Mouse (Mus musculus) adrenal gland, postnatal 14 days (tissue): ENCODE results near the gene Tspear. TPM values are rescaled to one million over a fixed set of nuclear protein-coding genes. Genes with fewer than 3 reads are reported as not detected.
A peak's percentile ranks its signal among the peaks of the same experiment; 100 is the strongest.
"Not testable (repeated sequence)": the region's sequence is repeated elsewhere in the genome, so short reads cannot be mapped to it uniquely, and the experiment has no call there.

Experiments used
- DNase-seq: peaks from one replicate; pipeline ENCODE4 v3.0.0; 2021; ENCODE audit warnings: mixed read lengths
- total RNA-seq: library from RNA; stranded (reverse); gene quantifications from 2 replicates; pipeline ENCODE4 v1.2.3, GENCODE M21; 2021

The Tspear gene
- total RNA-seq, 1 experiment from 2014 or later: not detected

DNA sequence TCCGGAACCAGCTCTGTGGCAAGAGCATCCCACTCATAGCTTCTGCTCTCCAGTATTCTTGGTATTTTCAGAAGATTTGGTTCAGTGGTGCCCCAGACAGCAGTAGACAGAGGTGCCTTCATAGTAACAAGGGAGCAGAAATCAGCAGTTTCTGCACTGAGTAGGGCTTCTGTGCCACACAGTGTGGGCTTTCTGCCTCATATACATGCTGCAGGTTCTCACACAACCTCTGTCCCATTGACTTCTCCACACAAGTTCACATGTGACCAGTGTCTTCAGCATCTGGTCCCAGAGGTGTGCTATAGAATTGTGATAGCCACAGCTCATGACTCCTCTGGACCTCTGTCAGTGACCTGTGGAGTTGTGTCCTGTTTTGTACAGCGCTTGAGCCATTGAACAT lies 102.3 kb downstream of the Tspear start:
- no peak for DNase-seq

DNA sequence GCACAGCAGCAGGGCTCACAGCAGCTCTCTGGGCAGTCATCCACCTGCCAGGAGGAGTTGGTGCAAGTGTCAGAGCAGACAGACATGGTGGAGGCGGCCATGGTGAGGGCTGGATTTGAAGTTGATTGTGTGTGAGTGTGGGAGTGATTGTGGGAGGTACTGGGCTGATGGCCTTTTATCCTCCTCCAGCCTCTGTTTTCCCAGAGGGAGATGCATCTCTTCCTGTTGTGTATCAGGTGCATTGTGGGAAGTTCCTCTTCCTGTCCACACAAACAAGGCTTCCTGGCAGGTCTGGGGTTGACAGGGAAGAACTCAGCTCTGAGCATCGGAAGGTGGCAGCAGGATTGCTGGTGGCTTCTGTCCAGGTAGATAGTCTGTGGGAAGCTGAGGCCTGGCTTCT lies 108.6 kb downstream of the Tspear start, which contains the start of gene Gm9639:
Gene Gm9639, minus strand, starts transcription at position 101 of the 400 bp plus-strand sequence.
- DNase-seq: no peak

DNA sequence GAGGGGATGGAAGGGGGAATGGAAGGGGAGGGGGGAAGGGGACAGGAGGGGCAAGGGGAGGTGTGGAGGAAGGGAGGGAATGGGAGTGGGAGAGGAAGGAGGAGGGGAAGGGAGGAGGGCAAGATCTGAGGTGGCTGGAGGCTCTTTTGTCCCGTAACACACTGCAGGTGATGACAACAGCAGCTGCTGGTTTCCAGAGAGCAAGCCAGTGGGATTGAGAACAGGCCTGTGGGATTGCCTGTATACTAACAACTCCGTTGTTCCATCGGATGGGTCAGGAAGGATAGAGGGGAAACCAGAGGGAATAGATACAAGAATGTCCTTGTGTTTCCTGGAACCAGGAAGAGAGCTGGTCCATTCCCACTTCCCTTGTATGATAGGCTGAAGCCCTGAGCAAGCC lies 111.3 kb downstream of the Tspear start:
- no peak for DNase-seq

GRCm38 (mm10) chr10:77798164-77798920 lies 112.0 kb downstream of the Tspear start:
- not testable (repeated sequence) for DNase-seq

DNA sequence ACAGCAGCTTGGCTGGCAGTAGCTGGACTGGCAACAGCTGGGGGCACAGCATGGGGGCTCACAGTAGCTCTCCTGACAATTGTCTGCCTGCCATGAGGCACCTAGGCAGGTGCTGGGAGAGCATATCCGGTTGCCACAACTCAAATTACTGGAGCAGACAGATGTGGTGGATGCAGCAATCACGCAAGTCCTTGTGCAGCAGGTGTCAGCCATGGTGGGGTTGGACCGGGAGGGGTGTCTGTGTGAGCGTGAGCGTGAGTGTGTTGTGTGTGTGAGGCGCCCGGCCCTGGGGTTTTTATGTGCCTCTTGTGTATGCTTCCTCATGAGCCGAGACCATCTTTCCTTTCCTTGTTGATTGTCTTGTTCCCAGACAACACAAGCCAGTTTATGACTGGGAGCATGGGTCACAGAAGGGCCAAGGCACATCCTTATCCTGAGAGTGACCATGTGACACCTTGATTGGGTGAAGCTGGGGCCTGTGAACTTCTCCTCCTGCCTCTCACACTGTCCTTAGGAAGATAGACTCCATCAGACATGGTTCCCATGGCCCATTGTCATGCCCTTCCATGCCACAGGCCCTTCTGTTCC lies 112.6 kb downstream of the Tspear start, which contains the start of gene Gm19668:
Gene Gm19668, minus strand, starts transcription at position 213 of the 588 bp plus-strand sequence.
- DNase-seq: no peak

GRCm38 (mm10) chr10:77804095-77804494 lies 117.7 kb downstream of the Tspear start:
- no peak for DNase-seq

DNA sequence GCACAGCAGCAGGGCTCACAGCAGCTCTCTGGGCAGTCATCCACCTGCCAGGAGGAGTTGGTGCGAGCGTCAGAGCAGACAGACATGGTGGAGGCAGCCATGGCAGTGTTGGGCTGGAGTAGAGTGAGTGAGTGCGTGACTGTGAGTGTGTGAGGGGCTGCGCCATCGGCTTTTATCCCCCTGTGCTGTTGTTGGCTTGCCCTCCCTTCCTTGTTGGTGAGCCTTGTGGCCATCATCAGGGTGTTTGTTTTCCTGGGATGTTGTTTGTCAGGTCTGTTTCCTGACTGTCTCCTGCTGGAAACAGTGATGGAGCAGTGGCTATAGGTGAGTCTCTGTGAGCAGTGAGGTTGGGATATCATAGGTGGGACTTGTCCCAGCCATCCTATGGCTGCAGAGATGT lies 125.4 kb downstream of the Tspear start, which contains the start of gene Gm9507:
Gene Gm9507, minus strand, starts transcription at position 101 of the 400 bp plus-strand sequence.
- DNase-seq: no peak

DNA sequence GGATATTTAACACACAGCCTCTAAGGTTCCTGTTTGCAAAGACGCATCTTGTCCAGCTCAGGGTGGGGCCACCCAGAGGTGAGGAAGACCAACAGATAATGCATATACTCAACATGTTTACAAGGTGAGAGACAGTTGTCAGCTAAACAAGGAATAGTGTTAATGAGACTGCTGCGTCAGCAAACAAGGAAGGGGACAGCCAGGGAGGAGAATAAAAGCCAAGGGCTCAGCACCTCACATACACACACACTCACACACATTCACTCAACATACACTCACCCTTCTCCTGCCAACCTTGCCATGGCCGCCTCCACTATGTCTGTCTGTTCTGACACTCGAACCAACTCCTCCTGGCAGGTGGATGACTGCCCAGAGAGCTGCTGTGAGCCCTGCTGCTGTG lies 128.0 kb downstream of the Tspear start, which contains the start of gene Gm2696:
Gene Gm2696, plus strand, starts transcription at position 301 of the 400 bp plus-strand sequence.
- DNase-seq: no peak

GRCm38 (mm10) chr10:77815514-77815913 lies 129.1 kb downstream of the Tspear start:
- DNase-seq: peak; percentile 53

- DNase-seq: no peak
Observed at GRCm38 (mm10) chr10:77818523-77818922, 132.2 kb downstream of the Tspear start.

GRCm38 (mm10) chr10:77819203-77819602 lies 132.8 kb downstream of the Tspear start:
- DNase-seq: no peak

GRCm38 (mm10) chr10:77826951-77827350 lies 140.6 kb downstream of the Tspear start, which contains the start of gene Krtap10-4:
Gene Krtap10-4 (minus strand): TSS chr10:77827095.
- no peak for DNase-seq

- DNase-seq: no peak
Observed at GRCm38 (mm10) chr10:77835647-77836046, 149.3 kb downstream of the Tspear start, which contains the start of gene Krtap10-10. Gene Krtap10-10 (plus strand): TSS chr10:77835947.

DNA sequence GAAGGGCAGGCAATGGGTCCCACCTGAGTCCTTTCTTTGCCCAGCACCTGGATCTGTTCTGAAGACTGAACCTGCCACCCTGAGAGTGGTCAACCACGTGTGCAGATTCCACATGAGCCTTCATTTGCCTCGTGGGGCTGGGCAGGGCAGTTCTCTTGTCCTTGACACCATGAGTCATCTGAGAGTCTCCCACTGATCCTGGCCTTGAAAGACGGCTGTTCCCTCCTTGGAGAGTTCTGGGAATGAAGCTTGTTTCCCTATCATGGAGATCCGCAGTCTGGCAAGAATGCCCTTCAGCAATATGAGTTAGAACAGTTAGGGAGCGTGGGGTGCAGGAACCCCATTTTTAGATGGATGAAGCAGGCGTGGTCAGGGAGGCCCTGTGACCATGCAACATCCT lies 152.6 kb downstream of the Tspear start:
- peak; percentile 15 for DNase-seq

GRCm38 (mm10) chr10:77846503-77846902 lies 160.1 kb downstream of the Tspear start, which contains the start of gene Gm36176:
Gene Gm36176 (plus strand): TSS chr10:77846803.
- no peak for DNase-seq

DNA sequence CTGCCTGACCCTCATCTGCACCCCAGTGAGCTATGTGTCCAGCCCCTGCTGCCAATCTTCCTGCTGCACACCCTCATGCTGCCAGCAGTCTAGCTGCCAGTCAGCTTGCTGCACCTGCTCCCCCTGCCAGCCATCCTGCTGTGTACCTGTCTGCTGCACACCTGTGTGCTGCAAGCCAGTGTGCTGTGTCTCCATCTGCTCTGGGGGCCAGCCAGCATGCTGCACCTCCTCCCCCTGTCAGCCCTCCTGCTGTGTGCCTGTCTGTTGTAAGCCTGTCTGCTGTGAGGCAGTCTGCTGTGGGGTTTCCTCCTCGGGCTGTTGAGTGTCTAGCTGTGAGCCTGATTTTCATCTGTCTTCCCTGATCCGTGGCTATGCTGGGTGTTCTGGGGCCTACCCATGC lies 160.6 kb downstream of the Tspear start:
- DNase-seq: no peak

DNA sequence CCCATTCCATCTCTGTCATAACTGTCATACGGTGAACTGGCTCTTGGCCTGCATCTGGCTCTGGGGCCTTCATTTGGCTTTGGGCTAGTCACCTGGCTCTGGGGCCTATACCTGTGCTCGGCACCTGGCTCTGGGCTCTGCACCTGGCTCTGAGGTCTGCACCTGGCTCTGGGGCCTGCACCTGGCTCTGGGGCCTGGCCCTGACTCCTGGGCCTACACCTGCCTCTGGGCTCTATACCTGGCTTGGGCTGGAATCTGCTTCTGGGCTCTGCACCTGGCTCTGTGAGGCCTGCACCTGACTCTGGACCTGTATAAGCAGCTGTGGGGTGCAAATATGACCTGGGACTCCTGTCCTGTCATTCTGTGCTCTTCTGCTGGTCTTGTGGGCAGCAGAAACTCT lies 161.2 kb downstream of the Tspear start:
- no peak for DNase-seq

DNA sequence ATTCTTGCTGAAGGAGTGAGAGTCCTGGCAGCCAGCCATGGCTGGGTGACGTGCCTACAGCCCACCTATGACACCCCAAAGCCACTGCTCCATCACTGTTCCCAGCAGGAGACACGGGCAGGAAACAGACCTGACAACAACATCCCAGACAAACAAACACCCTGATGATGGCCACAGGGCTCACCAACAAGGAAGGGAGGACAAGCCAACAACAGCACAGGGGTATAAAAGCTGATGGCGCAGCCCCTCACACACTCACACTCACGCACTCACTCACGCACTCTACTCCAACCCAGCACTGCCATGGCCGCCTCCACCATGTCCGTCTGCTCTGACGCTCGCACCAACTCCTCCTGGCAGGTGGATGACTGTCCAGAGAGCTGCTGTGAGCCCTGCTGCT lies 166.2 kb downstream of the Tspear start, which contains the start of gene Gm10318:
Gene Gm10318, plus strand, starts transcription at position 301 of the 400 bp plus-strand sequence.
- no peak for DNase-seq

- no peak for DNase-seq
Observed at GRCm38 (mm10) chr10:77861675-77862074, 175.3 kb downstream of the Tspear start, which contains the start of gene Gm3285. Gene Gm3285 (plus strand): TSS chr10:77861975.

DNA sequence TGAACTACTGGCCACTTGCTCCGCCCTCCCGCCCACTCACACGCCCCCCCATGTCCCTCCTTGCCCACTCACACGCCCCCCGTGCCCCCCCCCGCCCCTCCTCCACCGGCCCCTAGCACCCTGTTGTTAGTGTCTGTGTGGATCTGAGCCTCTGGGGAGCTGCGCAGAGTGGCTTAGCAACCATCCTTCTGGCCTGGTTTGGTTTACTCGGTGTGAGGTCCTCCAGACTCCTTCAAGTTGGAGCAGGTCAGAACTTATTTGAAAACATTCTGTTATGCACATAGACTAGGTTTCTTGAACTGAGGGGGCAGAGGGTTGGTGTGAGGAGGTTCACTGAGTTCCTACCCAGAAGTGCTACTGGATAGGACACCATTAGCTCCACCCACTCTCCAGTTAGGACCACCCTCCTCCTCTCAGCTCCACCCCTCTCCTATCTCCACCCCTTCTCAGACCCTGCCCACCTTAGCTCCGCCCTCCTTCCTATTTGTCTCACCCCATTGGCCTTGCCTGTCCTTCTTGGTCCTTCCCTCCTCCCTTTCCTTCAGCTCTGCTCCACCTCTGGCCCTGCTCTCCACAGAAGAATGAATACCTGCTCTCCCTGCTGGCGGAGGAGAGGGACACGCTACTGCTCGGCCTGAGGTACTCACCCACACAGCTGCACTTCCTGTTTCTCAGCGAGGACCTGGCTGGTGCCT lies 177.8 kb downstream of the Tspear start:
- peak; percentile 75 for DNase-seq

DNA sequence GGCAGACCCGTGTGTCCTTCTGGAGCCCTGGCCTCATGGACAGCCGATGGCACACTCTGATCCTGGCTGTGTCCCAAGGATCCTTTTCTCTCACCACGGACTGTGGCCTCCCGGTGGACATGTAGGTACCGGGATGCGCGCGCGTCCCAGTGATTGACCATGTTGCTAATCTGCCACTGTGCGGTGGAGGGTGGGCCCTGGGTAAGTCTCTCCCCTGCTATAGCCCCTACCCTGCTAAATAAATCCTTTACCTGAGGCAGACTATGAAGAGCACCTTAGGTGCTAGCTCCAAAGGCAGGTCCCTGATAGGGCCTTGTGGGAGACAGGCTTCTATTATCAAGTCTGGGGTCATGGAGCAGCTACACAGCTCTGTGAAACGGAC lies 178.4 kb downstream of the Tspear start:
- DNase-seq: no peak

DNA sequence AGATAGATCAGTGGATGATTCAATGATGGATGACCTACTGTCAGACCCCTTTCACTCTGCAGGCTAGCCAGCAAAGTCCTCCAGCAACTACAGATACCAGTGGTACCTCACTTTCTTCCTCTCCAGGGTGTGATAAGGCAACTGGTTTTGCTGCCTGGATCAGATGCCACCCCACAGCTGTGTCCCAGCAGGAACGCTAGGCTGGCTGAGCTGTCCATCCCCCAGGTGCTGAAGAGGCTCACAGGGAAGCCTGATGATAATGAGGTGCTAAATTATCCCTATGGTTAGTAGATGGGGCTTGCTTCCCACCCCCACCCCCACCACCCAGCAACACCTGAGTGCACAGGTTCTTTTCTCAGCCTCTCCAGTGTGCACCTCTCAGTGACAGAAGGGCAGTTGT lies 181.2 kb downstream of the Tspear start:
- DNase-seq: no peak

GRCm38 (mm10) chr10:77869651-77870050 lies 183.3 kb downstream of the Tspear start:
- no peak for DNase-seq
